Mouse (Mus musculus): Measurements from ENCODE around the gene Dnah2. TPM values are rescaled to one million over a fixed set of nuclear protein-coding genes. Genes with fewer than 3 reads are reported as not detected.

Dnah2 gene
- polyA plus RNA-seq, 1 experiment from 2014 or later = 1.5 TPM

DNA sequence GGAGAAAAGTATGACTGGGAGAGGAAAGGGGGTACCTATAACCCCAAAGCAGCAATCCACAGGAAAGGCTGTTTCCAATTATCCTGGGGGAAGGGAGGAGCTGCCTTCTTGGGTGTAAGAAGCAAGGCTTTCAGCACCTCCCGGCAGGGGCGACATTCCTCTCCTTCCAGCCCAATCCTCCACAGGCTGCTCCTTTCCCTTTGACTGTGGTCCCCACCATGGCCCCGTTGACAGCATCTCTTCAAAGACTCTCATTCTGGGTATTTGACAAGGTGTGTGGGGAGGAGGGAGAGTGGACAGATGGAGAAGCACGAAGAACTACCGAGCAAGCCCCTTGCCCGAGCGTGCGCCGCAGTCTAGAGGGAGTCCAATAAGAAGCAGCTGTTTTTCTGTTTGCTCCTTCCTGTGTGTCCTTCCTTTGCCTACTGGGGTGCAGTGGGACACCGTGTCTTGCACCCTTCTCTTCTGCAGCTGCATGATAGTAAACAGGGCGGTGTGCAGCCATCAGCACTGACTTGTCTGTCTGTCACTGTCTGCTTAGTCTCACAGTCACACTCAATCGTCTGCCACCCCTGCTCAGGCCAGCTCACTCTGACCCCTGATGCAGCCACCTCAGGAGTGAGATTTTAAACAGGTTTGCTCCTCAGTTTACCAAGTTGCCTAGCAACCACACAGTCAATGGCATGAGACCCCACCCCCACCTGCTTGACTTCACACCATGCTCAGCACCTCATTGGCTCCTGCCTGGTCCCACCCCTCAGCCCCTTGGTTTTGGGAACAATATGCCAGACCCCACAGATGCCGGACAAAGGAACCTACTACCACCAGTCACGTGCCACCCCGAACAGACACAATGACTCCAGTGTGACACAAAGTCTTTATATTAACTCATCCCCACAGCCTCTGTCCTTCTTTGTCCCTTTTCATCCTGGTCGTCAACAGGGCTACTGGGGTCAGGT lies 12.3 kb upstream of the Dnah2 start:
- no peak overlapping the region for H3K4me3 ChIP-seq (ENCODE audit: low read depth, low read length)

DNA sequence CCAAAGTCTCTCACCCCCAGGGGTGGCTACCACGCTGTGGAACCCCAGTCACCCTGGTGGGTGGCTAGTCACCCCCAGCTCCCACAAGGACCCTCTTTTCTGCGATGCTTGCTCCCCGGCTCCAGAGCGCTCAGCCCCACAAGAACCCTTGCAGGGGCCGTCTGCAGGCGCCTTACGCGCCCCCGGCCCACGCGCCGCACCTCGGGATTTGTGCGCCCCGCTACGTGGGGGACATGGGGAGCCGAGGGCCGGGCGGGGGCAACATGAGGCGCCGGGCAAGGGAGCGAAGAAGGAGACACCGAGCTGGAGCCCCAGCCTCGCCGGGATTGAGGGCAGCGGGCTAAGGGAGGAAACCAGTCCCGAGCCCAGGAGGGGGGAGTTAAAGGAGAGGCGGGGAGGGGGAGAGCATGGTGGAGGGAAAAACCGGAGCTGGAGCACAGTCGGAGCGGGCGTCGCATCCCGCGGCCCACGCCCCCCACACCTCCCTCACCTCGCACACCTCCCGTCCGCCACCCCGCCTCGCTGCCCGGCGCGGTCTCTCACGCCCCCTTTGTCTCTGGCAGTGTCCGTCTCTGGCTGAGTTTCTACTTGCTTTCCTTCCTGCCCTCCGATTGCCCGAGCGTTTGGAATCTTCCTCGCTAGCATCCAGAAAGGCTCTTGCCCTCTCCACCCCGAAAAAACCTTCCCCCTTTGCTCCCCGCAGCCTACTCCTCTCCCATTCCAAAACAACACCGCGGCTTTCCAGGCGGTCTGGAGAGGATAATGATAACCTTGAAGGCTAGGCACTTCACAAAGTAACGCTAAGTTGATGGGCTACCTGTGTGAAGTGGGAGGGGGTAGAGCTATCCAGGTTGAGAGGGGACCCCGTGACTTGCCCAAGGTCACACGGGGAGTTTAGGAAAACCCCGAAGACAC lies 11.2 kb upstream of the Dnah2 start, which contains the start of gene Efnb3:
Gene Efnb3, minus strand, starts transcription at position 355 of the 915 bp plus-strand sequence.
- H3K4me1 ChIP-seq (ENCODE audit: control insufficient read depth, insufficient read depth, low read length) = peaks cover 14% of the 10 kb centered on the region
- DNase-seq (ENCODE audit: low spot score) (peak; percentile 91), ATAC-seq (replicated peaks; ENCODE audit: insufficient number of reproducible peaks, low FRiP score, low TSS enrichment, low read depth) (peak; percentile 63)
- H3K27ac ChIP-seq (replicated peaks; ENCODE audit: low read depth, low read length) = peak within 1 kb of the TSS; percentile 71
- H3K9ac ChIP-seq (replicated peaks; ENCODE audit: low read length) = peak within 1 kb of the TSS; percentile 84
- H3K27me3 ChIP-seq (ENCODE audit: control insufficient read depth, insufficient read depth, low read length) = no peaks in the 10 kb centered on the region
- WGBS = under 1% methylated on average over 55 of the region's 59 CpGs
- H3K36me3 ChIP-seq (replicated peaks; ENCODE audit: control insufficient read depth, insufficient read depth, low read depth, low read length) = peaks cover 2% of the 10 kb centered on the region
- peak within 1 kb of the TSS; percentile 96 for H3K4me2 ChIP-seq (ENCODE audit: low read depth, low read length)
- no peaks in the 10 kb centered on the region for H3K9me3 ChIP-seq (replicated peaks; ENCODE audit: control insufficient read depth, low read length)
- H3K4me3 ChIP-seq (ENCODE audit: low read depth, low read length) = peak within 1 kb of the TSS; percentile 65

More for the DNA sequence above, 12.3 kb upstream of the Dnah2 start:
- ATAC-seq (replicated peaks; ENCODE audit: insufficient number of reproducible peaks, low FRiP score, low TSS enrichment, low read depth) (peak; percentile 41), DNase-seq (ENCODE audit: low spot score) (peak; percentile 80)
- peak overlapping the region; percentile 96 for H3K4me2 ChIP-seq (ENCODE audit: low read depth, low read length)
- H3K27ac ChIP-seq (replicated peaks; ENCODE audit: low read depth, low read length) = peak overlapping the region; percentile 59
- H3K36me3 ChIP-seq (replicated peaks; ENCODE audit: control insufficient read depth, insufficient read depth, low read depth, low read length) = peaks cover 2% of the 10 kb centered on the region
- H3K9ac ChIP-seq (replicated peaks; ENCODE audit: low read length) = peak overlapping the region; percentile 37
- peaks cover 14% of the 10 kb centered on the region for H3K4me1 ChIP-seq (ENCODE audit: control insufficient read depth, insufficient read depth, low read length)
- 12% methylated on average over 16 of the region's 16 CpGs for WGBS
- H3K27me3 ChIP-seq (ENCODE audit: control insufficient read depth, insufficient read depth, low read length) = no peaks in the 10 kb centered on the region
- H3K9me3 ChIP-seq (replicated peaks; ENCODE audit: control insufficient read depth, low read length) = no peaks in the 10 kb centered on the region

DNA sequence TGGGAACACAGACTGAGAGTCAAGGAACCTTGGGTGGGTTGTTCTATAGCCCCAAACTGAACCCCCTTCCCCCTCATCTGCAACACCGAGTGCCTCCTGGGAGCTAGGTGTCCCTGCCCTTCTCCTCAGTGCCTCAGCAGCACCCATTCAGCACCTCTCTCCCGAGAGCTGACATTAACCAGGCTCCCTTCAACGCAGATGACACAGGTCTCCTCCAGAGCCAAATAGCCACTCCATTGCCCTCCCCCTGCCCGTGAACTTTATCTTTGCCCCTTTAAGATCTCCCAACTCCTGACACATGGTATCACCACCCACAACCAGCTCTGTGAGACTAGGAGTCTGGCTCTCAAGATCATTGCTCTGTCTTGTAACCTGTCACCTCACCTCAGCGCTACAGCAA lies 10.3 kb upstream of the Dnah2 start:
- H3K27me3 ChIP-seq (ENCODE audit: control insufficient read depth, insufficient read depth, low read length) = no peaks in the 10 kb centered on the region
- H3K9me3 ChIP-seq (replicated peaks; ENCODE audit: control insufficient read depth, low read length) = no peaks in the 10 kb centered on the region
- ATAC-seq (replicated peaks; ENCODE audit: insufficient number of reproducible peaks, low FRiP score, low TSS enrichment, low read depth) (no peak), DNase-seq (ENCODE audit: low spot score) (no peak)
- WGBS = 11% methylated on average over 5 of the region's 5 CpGs
- peaks cover 14% of the 10 kb centered on the region for H3K4me1 ChIP-seq (ENCODE audit: control insufficient read depth, insufficient read depth, low read length)
- peak overlapping the region; percentile 96 for H3K4me2 ChIP-seq (ENCODE audit: low read depth, low read length)
- peak overlapping the region; percentile 84 for H3K9ac ChIP-seq (replicated peaks; ENCODE audit: low read length)
- peaks cover 2% of the 10 kb centered on the region for H3K36me3 ChIP-seq (replicated peaks; ENCODE audit: control insufficient read depth, insufficient read depth, low read depth, low read length)
- H3K4me3 ChIP-seq (ENCODE audit: low read depth, low read length) = peak overlapping the region; percentile 65
- no peak overlapping the region for H3K27ac ChIP-seq (replicated peaks; ENCODE audit: low read depth, low read length)

DNA sequence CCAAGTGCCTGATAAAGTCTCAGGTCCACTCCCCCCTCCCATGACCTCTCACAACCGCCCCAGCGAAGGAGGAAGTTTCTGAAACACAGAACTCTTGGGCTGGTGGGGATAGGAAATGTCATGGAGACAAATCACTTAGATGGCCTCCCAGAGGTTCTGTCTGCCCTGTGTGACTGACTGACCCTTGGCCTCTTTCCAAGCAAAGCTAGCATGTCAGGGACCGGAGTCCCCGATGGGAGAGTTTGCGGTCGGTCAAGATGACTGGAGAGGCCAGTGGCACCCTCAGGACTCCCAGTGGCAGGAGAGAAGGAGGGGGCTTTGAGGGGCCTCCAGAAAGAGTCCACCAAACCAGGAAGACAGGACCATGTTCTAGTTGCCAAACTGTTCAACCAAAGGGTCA lies 9.8 kb upstream of the Dnah2 start:
- H3K4me1 ChIP-seq (ENCODE audit: control insufficient read depth, insufficient read depth, low read length) = peaks cover 14% of the 10 kb centered on the region
- peak overlapping the region; percentile 96 for H3K4me2 ChIP-seq (ENCODE audit: low read depth, low read length)
- H3K9me3 ChIP-seq (replicated peaks; ENCODE audit: control insufficient read depth, low read length) = no peaks in the 10 kb centered on the region
- H3K27me3 ChIP-seq (ENCODE audit: control insufficient read depth, insufficient read depth, low read length) = no peaks in the 10 kb centered on the region
- peaks cover 2% of the 10 kb centered on the region for H3K36me3 ChIP-seq (replicated peaks; ENCODE audit: control insufficient read depth, insufficient read depth, low read depth, low read length)
- H3K4me3 ChIP-seq (ENCODE audit: low read depth, low read length) = peak overlapping the region; percentile 65
- DNase-seq (ENCODE audit: low spot score) = no peak
- H3K9ac ChIP-seq (replicated peaks; ENCODE audit: low read length) = peak overlapping the region; percentile 84
- 28% methylated on average over 6 of the region's 6 CpGs for WGBS
- no peak overlapping the region for H3K27ac ChIP-seq (replicated peaks; ENCODE audit: low read depth, low read length)
- no peak for ATAC-seq (replicated peaks; ENCODE audit: insufficient number of reproducible peaks, low FRiP score, low TSS enrichment, low read depth)

DNA sequence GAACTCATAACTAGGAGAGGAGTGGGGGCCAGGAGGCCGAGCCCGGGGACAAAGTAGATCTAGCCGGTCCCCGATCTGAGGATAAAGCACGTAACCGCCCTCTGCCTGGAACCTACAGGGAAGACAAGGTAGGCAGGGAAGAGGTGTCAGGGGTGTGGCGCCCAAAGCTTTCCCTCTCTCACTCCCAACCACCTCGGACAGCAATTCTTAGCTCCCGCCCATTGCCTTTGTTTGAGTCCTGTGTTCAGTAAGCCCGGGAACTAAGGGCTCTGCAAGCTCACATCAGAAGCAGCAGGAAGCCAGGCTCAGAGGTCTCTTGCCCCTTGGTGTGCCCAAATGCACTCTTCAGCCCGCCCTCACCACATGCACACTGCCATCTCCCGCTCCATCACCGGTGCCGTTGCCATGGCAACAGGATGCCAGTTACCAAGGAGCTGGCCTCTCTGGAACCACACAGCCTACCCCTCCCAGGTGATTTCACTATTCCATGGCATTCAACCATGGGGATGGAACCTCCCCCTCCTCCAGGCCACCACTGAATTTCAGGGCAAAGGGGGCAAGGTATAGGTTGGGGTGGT lies 8.6 kb upstream of the Dnah2 start:
- H3K4me3 ChIP-seq (ENCODE audit: low read depth, low read length) = peak overlapping the region; percentile 7; the same call in 1 of the 2 replicates
- H3K9ac ChIP-seq (replicated peaks; ENCODE audit: low read length) = no peak overlapping the region; the same call in 1 of the 2 replicates
- H3K27ac ChIP-seq (replicated peaks; ENCODE audit: low read depth, low read length) = no peak overlapping the region
- peaks cover 14% of the 10 kb centered on the region for H3K4me1 ChIP-seq (ENCODE audit: control insufficient read depth, insufficient read depth, low read length)
- H3K36me3 ChIP-seq (replicated peaks; ENCODE audit: control insufficient read depth, insufficient read depth, low read depth, low read length) = peaks cover 2% of the 10 kb centered on the region
- H3K9me3 ChIP-seq (replicated peaks; ENCODE audit: control insufficient read depth, low read length) = no peaks in the 10 kb centered on the region
- WGBS = 28% methylated on average over 14 of the region's 14 CpGs
- peak; percentile 59 for DNase-seq (ENCODE audit: low spot score)
- ATAC-seq (replicated peaks; ENCODE audit: insufficient number of reproducible peaks, low FRiP score, low TSS enrichment, low read depth) = no peak
- peak overlapping the region; percentile 11; the same call in 1 of the 2 replicates for H3K4me2 ChIP-seq (ENCODE audit: low read depth, low read length)
- H3K27me3 ChIP-seq (ENCODE audit: control insufficient read depth, insufficient read depth, low read length) = no peaks in the 10 kb centered on the region

DNA sequence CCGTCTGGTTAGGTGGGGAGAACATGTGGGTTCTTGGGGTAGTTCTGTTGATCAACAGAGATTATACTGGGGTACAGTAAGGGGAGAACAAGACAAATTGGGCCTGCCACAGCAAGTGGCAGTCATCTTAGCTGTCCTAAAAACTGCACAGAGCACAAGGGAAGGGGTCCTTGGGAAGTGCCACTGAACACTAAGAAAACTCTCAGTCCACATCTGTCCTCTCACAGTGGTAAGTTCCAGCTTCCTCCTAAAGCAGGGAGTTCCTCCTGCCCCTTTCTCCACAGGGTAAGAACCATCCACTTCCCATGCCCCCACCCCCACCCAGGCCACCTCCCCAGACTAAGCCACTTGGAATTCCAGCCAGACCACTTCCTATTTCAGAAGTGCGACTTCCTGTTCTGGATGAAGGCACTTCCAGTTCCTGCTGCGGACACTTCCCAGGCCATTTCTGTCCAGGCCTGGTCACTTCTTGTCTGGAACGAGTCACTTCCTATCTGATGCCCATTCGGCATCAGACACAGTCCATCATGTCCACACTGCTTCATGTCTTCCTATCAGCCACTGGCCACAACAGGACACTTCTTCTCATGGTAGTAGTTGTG lies 5.7 kb upstream of the Dnah2 start:
- no peak overlapping the region for H3K4me2 ChIP-seq (ENCODE audit: low read depth, low read length)
- no peak overlapping the region for H3K9ac ChIP-seq (replicated peaks; ENCODE audit: low read length)
- H3K27me3 ChIP-seq (ENCODE audit: control insufficient read depth, insufficient read depth, low read length) = no peaks in the 10 kb centered on the region
- no peak overlapping the region for H3K27ac ChIP-seq (replicated peaks; ENCODE audit: low read depth, low read length)
- no peak overlapping the region for H3K4me3 ChIP-seq (ENCODE audit: low read depth, low read length)
- peaks cover 7% of the 10 kb centered on the region for H3K4me1 ChIP-seq (ENCODE audit: control insufficient read depth, insufficient read depth, low read length)
- WGBS = 89% methylated on average over 5 of the region's 5 CpGs
- no peaks in the 10 kb centered on the region; the same call in 1 of the 2 replicates for H3K36me3 ChIP-seq (replicated peaks; ENCODE audit: control insufficient read depth, insufficient read depth, low read depth, low read length)
- ATAC-seq (replicated peaks; ENCODE audit: insufficient number of reproducible peaks, low FRiP score, low TSS enrichment, low read depth) (no peak), DNase-seq (ENCODE audit: low spot score) (no peak)
- H3K9me3 ChIP-seq (replicated peaks; ENCODE audit: control insufficient read depth, low read length) = no peaks in the 10 kb centered on the region

DNA sequence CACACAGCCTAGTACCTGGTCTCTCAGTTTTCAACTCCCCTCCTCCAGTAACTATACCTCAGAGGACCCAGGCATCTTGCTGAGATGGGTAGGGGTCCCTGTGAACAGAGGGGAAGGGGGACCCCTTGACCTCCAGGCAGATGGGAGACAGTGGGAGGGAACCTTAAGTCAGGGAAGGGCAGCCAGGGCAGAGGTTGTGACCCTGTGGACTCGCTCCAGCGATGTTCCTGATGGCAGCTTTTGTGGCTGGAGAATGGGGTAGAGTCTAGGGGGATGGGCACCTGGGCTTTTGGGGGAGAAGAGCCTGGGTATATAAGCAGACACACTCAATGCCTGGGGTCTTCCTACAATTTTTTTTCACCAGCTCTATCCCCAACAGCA lies 4.4 kb upstream of the Dnah2 start:
- H3K27ac ChIP-seq (replicated peaks; ENCODE audit: low read depth, low read length) = no peak overlapping the region; the same call in 1 of the 2 replicates
- ATAC-seq (replicated peaks; ENCODE audit: insufficient number of reproducible peaks, low FRiP score, low TSS enrichment, low read depth) = no peak; the same call in 1 of the 2 replicates
- 8% methylated on average over 2 of the region's 2 CpGs for WGBS

More for the DNA sequence above, 4.4 kb upstream of the Dnah2 start:
- Histone ChIP-seq H3K36me3 (replicated peaks; ENCODE audit: control insufficient read depth, insufficient read depth, low read depth, low read length) (no peaks in the 10 kb centered on the region; the same call in 1 of the 2 replicates), H3K4me2 (ENCODE audit: low read depth, low read length) (no peak overlapping the region), H3K9ac (replicated peaks; ENCODE audit: low read length) (no peak overlapping the region; the same call in 1 of the 2 replicates), H3K27me3 (ENCODE audit: control insufficient read depth, insufficient read depth, low read length) (no peaks in the 10 kb centered on the region), H3K9me3 (replicated peaks; ENCODE audit: control insufficient read depth, low read length) (no peaks in the 10 kb centered on the region), H3K4me3 (ENCODE audit: low read depth, low read length) (no peak overlapping the region), H3K4me1 (ENCODE audit: control insufficient read depth, insufficient read depth, low read length) (peaks cover 7% of the 10 kb centered on the region)
- no peak for DNase-seq (ENCODE audit: low spot score)

Data from embryonic facial prominence, embryonic 11.5 days (tissue).